Mouse (Mus musculus): ENCODE measurements around the gene Anxa4.

Anxa4 gene

DNA sequence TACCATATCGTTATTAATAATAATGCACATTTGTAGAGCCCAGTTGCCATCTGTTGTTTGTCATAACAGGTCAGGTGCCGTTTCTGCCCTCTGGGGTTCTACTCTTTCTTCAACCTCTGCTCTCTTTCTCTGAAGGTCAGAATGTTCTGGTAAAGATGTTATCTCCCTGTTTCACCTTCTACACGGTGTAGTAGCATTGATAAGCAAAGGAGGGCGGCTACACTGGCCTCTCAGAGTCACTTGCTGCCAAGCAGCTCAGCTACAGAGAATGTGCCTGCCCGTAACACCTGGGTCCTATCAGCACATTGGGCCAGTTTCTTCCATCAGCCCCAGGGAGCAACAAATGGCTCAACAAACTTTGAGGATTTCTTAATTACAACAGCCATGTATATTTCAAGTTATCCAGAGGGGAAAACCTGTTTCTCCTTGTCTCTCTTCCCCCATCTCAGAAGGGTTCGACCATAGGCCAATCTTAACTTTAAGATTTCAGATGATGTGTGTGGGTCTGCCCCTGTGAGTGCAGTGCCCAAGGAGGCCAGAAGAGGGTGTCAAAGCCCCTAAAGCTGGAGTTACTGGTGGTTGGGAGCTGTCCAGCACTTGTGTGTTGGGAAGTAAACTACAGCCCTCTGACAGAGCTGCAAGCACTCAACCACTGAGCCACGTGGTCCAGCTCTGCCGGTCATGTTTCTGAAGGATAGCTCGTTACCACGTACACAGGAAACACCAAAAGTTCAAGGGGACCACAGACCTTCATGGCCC lies 39.1 kb downstream of the Anxa4 start:
- no peak for DNase-seq (ENCODE audit: low spot score in 2 of 2)

DNA sequence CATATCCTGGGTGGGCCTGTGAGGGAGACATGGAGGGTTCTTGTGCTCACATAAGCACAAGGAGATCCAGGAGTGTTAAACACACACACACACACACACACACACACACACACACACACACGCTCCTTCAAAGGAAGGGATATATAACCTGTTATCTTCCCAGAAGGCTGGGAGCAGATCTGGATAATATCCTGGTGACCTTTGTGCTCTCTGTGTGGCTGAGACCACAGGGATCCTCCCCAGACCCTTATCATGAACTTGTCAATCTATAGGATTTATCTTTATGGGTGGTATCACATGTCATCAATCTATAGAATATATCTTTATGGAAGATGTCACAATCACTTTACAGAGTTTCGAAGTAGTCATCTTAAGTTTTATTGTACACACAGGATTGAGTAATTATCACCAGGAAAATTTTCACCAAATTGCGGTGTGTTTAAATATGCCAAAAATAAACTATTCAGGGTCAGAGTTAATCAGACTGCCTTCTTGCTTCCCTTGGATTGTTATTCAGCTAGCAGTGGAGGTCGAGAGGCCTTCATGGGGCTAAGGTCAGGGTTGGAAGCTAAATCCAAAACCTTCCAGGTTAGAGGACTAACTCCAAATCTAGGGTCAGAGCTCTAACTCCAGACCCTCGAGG lies 40.4 kb downstream of the Anxa4 start:
- DNase-seq (ENCODE audit: low spot score in 2 of 2) = no peak

- no peak for DNase-seq (ENCODE audit: low spot score in 2 of 2)
Observed at GRCm38 (mm10) chr6:86750961-86751360, 42.4 kb downstream of the Anxa4 start.

DNA sequence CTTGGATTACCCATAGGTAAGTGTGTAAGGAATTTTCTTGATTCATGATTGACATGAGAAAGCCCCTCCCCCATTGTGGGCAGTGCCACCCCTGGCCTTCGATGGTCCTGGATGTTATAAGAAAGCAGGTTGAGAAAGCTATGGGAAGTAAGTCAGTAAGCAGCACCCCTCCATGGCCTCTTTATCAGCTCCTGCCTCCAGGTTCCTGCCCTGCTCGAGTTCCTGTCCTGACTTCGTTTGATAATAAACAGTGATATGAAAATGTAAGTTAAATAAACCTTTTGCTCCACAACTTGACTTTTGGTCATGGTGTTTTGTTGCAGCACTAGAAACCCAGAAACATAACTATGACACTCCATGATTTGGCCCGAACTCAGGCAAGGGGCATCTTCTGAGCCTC lies 43.6 kb downstream of the Anxa4 start:
- DNase-seq (ENCODE audit: low spot score in 2 of 2) = no peak

- DNase-seq (ENCODE audit: low spot score in 2 of 2) = no peak
Observed at GRCm38 (mm10) chr6:86747171-86747570, 46.2 kb downstream of the Anxa4 start.

- DNase-seq (ENCODE audit: low spot score in 2 of 2) = no peak
Observed at GRCm38 (mm10) chr6:86740652-86741051, 52.7 kb downstream of the Anxa4 start.

GRCm38 (mm10) chr6:86736830-86737229 lies 56.6 kb downstream of the Anxa4 start:
- DNase-seq (ENCODE audit: low spot score in 2 of 2) = no peak

- no peak for DNase-seq (ENCODE audit: low spot score in 2 of 2)
Observed at GRCm38 (mm10) chr6:86736313-86736712, 57.1 kb downstream of the Anxa4 start.

DNA sequence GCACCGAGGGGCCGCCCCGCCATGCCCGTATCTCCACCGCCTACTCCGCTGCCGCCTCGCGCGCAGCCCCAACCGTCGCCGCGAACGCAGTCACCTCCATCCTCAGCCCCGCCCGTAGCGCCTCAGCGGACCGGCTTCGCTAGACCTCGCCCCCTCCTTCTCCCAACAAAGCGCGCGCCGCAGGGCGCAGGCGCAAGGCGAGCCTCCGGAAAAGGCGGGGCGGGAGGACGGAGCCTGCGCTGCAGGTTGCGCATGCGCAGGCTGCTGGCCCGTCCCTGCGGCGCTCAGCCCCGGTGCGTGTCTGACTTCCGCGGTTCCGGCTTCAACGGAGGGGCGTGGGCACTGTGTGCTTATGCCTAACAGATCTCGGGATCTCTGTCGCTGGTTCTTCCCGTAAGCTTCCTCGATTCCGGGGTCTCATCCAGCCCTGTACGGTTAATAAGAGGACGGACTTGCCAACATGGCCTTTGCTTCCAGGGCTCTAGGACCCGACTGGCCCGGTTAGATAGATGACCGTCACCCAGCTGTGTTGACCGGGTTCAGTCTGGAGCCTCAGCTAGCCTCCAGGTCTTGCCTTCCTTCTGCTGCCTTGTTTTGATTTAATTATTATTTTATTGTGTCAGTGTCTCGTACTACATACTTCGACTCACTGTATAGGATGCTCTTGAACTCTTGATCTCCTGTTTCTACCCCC lies 60.1 kb downstream of the Anxa4 start, which contains the start of gene Gmcl1:
Gmcl1 (minus strand) TSS at position 201 of the 694 bp plus-strand sequence.
- DNase-seq (ENCODE audit: low spot score in 2 of 2) = peak; percentile 92 to 94

- no peak for DNase-seq (ENCODE audit: low spot score in 2 of 2)
Observed at GRCm38 (mm10) chr6:86732276-86733173, 60.9 kb downstream of the Anxa4 start.

GRCm38 (mm10) chr6:86728711-86729110 lies 64.7 kb downstream of the Anxa4 start:
- no peak for DNase-seq (ENCODE audit: low spot score in 2 of 2)

- DNase-seq (ENCODE audit: low spot score in 2 of 2) = no peak
Observed at GRCm38 (mm10) chr6:86721977-86722376, 71.4 kb downstream of the Anxa4 start.

GRCm38 (mm10) chr6:86708072-86708774 lies 85.2 kb downstream of the Anxa4 start:
- no peak for DNase-seq (ENCODE audit: low spot score in 2 of 2)

DNA sequence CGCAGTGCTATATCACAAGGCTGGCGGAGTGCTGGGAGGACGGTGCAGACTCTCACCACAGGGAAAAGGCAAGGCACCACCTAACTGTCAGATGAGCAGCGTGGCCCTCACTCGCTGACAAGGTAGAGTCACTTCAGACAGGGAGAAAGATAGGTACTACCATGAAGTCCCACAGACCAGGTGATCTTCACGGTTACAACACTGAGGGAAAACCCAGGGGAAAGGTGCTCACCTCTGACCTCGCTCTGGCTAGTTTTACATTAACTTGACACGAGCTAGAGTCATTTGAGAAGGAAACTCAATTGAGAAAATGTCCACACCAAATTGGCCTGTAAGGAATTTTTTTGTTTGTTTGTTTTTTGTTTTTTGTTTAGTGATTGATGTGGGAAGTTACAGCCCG lies 90.8 kb downstream of the Anxa4 start:
- DNase-seq (ENCODE audit: low spot score in 2 of 2) = no peak

DNA sequence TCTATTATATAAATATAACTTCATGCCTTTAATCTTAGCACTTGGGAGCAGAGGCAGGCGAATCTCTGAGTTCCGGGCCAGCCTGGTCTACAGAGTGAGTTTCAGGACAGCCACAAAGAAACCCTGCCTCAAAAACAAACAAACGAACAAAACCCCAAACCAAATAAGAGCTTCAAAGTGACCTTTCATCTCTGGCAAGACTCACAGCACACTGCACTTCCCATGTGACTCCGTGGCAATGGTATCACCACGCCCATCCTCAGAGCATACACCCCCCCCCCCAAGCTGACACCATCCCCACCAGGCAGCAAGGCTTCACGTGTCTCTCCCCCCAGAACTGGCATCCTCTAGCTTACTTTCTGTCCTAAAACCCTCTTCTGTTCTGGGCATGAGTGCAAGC lies 95.5 kb downstream of the Anxa4 start:
- no peak for DNase-seq (ENCODE audit: low spot score in 2 of 2)

DNA sequence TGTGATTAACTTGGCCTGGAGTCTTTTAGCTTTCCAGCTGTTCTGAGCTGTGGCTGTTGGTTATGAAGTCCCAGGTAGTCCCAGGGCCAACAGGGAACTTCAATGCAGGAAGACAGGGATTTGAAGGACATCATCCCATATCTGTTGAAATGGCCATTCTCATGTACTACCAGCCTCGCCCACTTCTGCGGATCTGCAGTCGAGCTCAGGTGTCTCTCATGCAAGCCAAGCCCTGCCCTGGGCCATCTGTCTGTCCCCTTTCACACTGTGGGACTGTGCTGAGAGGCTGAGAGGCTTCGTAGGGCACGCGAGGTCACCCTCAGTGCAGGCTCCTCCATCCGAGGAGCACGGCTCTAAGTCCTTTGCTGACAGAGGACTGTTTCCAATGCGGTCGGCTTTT lies 97.2 kb downstream of the Anxa4 start:
- DNase-seq (ENCODE audit: low spot score in 2 of 2) = no peak

DNA sequence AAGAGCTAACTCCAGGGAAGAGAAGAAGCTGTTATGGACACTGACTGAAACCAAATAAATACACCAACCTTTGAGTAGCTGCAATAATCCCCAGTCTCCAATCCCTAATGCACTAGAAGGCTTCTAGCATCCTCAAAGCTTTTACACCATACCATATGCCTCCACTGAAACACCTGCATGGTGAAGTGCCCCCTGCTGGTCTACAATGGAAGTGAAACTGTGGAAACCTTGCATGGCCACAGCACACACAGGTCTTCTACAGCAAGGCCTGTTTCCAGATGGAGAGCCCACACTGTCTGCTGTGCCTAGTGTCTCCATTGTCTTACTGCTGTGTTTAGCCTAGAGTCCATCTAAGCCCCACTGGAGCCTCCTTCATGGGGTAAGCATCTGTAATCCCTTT lies 98.9 kb downstream of the Anxa4 start:
- no peak for DNase-seq (ENCODE audit: low spot score in 2 of 2)

- DNase-seq (ENCODE audit: low spot score in 2 of 2) = no peak
Observed at GRCm38 (mm10) chr6:86689671-86690070, 103.7 kb downstream of the Anxa4 start.

DNA sequence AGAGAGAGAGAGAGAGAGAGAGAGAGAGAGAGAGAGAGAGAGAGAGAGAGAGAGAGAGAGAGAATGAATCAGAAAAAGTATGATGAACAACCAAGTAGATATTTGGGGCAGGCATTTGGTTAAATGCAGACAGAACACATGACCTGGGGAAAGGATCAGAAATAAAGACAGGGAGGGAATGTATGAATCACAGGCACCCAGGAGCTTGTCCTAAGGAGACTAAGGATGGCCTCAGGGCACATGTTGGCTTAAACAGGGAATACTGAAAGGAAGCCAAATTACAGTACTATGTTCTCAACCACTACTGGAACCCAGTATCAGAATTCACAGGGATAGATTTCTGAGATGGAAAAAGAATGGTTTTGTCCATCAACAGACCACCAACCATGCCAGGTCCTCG lies 106.4 kb downstream of the Anxa4 start:
- no peak for DNase-seq (ENCODE audit: low spot score in 2 of 2)

Measured in urinary bladder, postnatal 4 days (tissue).